Mouse (Mus musculus): ENCODE data around the gene Skint5.
"Not testable (repeated sequence)": the region's sequence is repeated elsewhere in the genome, so short reads cannot be mapped to it uniquely, and the experiment has no call there.

The Skint5 gene

GRCm38 (mm10) chr4:113999403-113999802 is at the start of gene Skint5:
Gene Skint5, minus strand, starts transcription at chr4:113999503.
- DNase-seq (ENCODE audit: low spot score) = no peak

DNA sequence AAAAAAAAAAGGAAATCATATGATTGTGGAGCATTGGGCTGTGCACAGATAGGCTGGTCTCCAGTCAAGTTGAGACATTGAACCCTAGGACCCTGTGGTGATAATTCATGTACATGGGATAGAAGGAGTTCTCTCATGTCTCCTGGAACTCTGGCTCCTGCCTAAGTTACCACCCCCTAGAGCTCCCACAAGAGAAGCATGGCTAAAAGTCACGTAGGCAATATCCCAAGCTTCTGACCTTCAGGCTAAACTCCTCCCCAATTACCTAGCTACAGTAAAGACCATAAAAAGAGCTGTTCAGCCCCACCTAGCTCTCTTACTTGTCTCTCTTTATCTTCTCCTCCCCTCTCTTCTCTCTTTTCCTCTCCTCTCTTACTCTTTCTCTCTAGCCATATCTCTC is 42.0 kb downstream of the Skint5 start:
- DNase-seq (ENCODE audit: low spot score) = no peak

- DNase-seq (ENCODE audit: low spot score) = no peak
Observed at GRCm38 (mm10) chr4:113764182-113764581, 235.1 kb downstream of the Skint5 start.

- DNase-seq (ENCODE audit: low spot score) = no peak
Observed at GRCm38 (mm10) chr4:113763684-113764083, 235.6 kb downstream of the Skint5 start.

DNA sequence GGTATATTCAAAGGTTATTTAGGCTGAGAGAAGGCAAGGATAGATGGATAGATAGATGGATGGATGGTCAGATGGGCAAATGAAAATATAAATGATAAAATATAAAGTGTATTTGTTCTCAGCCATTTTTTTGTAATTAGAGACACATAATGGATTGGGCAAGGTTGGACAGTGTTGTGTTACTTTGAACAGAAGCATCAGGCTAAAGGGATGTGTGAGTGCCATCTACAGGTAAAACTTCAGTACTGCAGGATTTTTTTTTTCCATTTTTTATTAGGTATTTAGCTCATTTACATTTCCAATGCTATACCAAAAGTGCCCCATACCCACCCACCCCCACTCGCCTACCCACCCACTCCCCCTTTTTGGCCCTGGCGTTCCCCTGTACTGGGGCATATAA is 551.1 kb downstream of the Skint5 start:
- DNase-seq (ENCODE audit: low spot score) = not testable (repeated sequence)

Measured in urinary bladder, postnatal 14 days (tissue).